Mouse (Mus musculus): ENCODE measurements around the gene Gbx1. TPM values are rescaled to one million over a fixed set of nuclear protein-coding genes. Genes with fewer than 3 reads are reported as not detected.

The Gbx1 gene
- polyA plus RNA-seq, 1 experiment, result 0.42 TPM

DNA sequence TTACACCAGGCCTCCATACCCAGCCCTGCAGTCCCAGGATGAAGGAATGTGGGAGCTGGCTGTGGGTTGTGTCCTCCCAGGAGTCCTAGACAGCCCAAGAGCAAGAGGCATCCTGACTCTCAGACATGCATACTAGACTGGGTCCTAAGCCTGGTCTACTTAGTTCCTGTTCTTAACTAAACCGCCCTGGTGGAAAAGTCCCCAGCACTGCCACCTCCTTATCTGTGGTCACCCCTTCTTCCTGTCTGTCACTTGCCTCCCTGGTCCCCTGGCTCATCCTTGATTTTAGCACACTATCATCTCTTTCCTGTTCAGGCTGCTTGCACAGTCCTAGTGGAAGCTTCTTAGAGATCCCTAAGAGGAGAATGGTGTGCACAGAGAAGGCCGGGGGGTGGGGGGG is 21.5 kb downstream of the Gbx1 start:
- no peaks in the 10 kb centered on the region for H3K79me3 ChIP-seq (ENCODE audit: low read depth)
- TF ChIP-seq MYOG (IDR thresholded peaks at IDR 0.05; ENCODE audit: control insufficient read depth, extremely low read depth, insufficient read length), result no peak
- no peak for TF ChIP-seq FOSL1 (IDR thresholded peaks at IDR 0.05; ENCODE audit: insufficient read depth, low read length, poor library complexity, severe bottlenecking)
- no peak for TF ChIP-seq MAX (IDR thresholded peaks at IDR 0.05)
- TF ChIP-seq CTCF (IDR thresholded peaks at IDR 0.05; ENCODE audit: control insufficient read depth, insufficient read depth, insufficient read length), result no peak
- TF ChIP-seq CEBPB (IDR thresholded peaks at IDR 0.05; ENCODE audit: low read depth), result no peak
- no peak for TF ChIP-seq USF1 (IDR thresholded peaks at IDR 0.05; ENCODE audit: low read depth)
- no peak for TF ChIP-seq MYOD1 (IDR thresholded peaks at IDR 0.05; ENCODE audit: control insufficient read depth, insufficient read length, low read depth)
- H3K27me3 ChIP-seq (ENCODE audit: control insufficient read depth, insufficient read depth, insufficient read length), result no peaks in the 10 kb centered on the region
- H3K79me2 ChIP-seq (ENCODE audit: control insufficient read depth, insufficient read depth), result no peaks in the 10 kb centered on the region
- peaks cover 8% of the 10 kb centered on the region for H3K36me3 ChIP-seq (ENCODE audit: control insufficient read depth, insufficient read depth)
- no peak overlapping the region for H3K4me3 ChIP-seq (ENCODE audit: insufficient read depth, poor library complexity, severe bottlenecking)
- no peak overlapping the region for H3ac ChIP-seq (ENCODE audit: control insufficient read depth, insufficient read length, low read depth)

DNA sequence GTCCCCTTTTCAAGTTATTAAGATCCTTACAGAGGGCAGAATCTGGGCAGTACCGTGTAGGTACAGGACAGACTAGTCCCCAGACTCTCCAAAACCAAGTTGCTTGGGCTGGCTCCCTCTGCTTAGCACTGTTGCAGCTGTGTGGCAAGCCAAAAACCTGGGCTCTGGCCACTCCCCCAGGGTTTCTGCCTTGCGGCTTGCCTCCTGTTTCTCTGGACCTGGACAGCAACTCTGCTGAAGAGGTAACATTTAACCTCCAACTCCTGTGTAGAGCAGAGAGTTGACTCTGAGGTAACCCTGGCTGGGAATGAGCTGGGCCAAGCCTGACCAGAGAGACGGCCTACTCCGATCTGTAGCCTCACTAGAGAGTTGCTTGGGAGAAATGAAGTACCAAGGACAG is 24.2 kb downstream of the Gbx1 start:
- TF ChIP-seq MYOG (IDR thresholded peaks at IDR 0.05; ENCODE audit: control insufficient read depth, extremely low read depth, insufficient read length) (no peak), MAX (IDR thresholded peaks at IDR 0.05) (no peak), CEBPB (IDR thresholded peaks at IDR 0.05; ENCODE audit: low read depth) (no peak), USF1 (IDR thresholded peaks at IDR 0.05; ENCODE audit: low read depth) (no peak), MYOD1 (IDR thresholded peaks at IDR 0.05; ENCODE audit: control insufficient read depth, insufficient read length, low read depth) (no peak), FOSL1 (IDR thresholded peaks at IDR 0.05; ENCODE audit: insufficient read depth, low read length, poor library complexity, severe bottlenecking) (no peak)
- Histone ChIP-seq H3ac (ENCODE audit: control insufficient read depth, insufficient read length, low read depth) (no peak overlapping the region), H3K27me3 (ENCODE audit: control insufficient read depth, insufficient read depth, insufficient read length) (no peaks in the 10 kb centered on the region), H3K79me2 (ENCODE audit: control insufficient read depth, insufficient read depth) (no peaks in the 10 kb centered on the region), H3K79me3 (ENCODE audit: low read depth) (no peaks in the 10 kb centered on the region), H3K4me3 (ENCODE audit: insufficient read depth, poor library complexity, severe bottlenecking) (no peak overlapping the region), H3K36me3 (ENCODE audit: control insufficient read depth, insufficient read depth) (peaks cover 15% of the 10 kb centered on the region)

DNA sequence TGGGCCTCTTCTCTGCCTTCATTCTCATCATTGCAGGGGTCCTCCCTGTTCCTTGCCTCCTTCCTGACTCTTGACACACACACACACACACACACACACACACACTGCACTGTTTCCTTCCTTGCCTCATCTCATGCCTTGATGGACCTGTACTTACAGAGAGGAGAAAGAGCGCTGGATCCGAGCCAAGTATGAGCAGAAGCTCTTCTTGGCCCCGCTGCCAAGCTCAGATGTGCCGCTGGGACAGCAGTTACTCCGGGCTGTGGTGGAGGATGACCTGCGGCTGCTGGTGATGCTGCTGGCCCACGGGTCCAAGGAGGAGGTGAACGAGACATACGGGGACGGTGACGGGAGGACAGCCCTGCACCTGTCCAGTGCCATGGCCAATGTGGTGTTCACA is 26.2 kb downstream of the Gbx1 start:
- Histone ChIP-seq H3K4me3 (ENCODE audit: insufficient read depth, poor library complexity, severe bottlenecking) (no peak overlapping the region), H3K27me3 (ENCODE audit: control insufficient read depth, insufficient read depth, insufficient read length) (no peaks in the 10 kb centered on the region), H3K79me2 (ENCODE audit: control insufficient read depth, insufficient read depth) (no peaks in the 10 kb centered on the region), H3ac (ENCODE audit: control insufficient read depth, insufficient read length, low read depth) (no peak overlapping the region), H3K36me3 (ENCODE audit: control insufficient read depth, insufficient read depth) (peaks cover 31% of the 10 kb centered on the region), H3K79me3 (ENCODE audit: low read depth) (no peaks in the 10 kb centered on the region)
- TF ChIP-seq FOSL1 (IDR thresholded peaks at IDR 0.05; ENCODE audit: insufficient read depth, low read length, poor library complexity, severe bottlenecking) (no peak), MYOD1 (IDR thresholded peaks at IDR 0.05; ENCODE audit: control insufficient read depth, insufficient read length, low read depth) (no peak), CEBPB (IDR thresholded peaks at IDR 0.05; ENCODE audit: low read depth) (no peak), USF1 (IDR thresholded peaks at IDR 0.05; ENCODE audit: low read depth) (no peak), MYOG (IDR thresholded peaks at IDR 0.05; ENCODE audit: control insufficient read depth, extremely low read depth, insufficient read length) (no peak), CTCF (IDR thresholded peaks at IDR 0.05; ENCODE audit: control insufficient read depth, insufficient read depth, insufficient read length) (no peak), MAX (IDR thresholded peaks at IDR 0.05) (no peak)

DNA sequence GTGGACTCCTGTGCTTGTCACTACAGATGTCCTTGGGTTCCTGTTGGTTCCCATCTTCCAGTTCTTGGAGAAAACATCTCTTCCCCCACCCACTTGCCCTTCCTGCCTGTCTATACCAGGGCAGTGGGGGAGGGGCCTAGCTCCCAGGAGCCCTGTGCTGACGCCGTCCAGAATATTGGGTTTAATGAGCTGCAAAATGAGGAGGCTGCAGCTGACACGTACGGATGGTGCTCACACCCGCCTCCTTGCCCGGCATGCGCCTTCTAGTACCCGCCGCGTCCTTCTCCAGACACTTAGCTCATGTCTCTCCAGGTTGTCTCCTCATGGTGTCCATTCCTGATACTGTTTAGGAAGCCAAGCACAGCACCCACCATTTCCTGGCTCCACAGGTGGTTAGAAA is 27.9 kb downstream of the Gbx1 start:
- Histone ChIP-seq H3ac (ENCODE audit: control insufficient read depth, insufficient read length, low read depth) (no peak overlapping the region), H3K4me3 (ENCODE audit: insufficient read depth, poor library complexity, severe bottlenecking) (no peak overlapping the region), H3K79me3 (ENCODE audit: low read depth) (no peaks in the 10 kb centered on the region), H3K79me2 (ENCODE audit: control insufficient read depth, insufficient read depth) (no peaks in the 10 kb centered on the region), H3K27me3 (ENCODE audit: control insufficient read depth, insufficient read depth, insufficient read length) (no peaks in the 10 kb centered on the region), H3K36me3 (ENCODE audit: control insufficient read depth, insufficient read depth) (peaks cover 32% of the 10 kb centered on the region)
- TF ChIP-seq USF1 (IDR thresholded peaks at IDR 0.05; ENCODE audit: low read depth) (no peak), FOSL1 (IDR thresholded peaks at IDR 0.05; ENCODE audit: insufficient read depth, low read length, poor library complexity, severe bottlenecking) (no peak), MYOD1 (IDR thresholded peaks at IDR 0.05; ENCODE audit: control insufficient read depth, insufficient read length, low read depth) (no peak), CEBPB (IDR thresholded peaks at IDR 0.05; ENCODE audit: low read depth) (no peak), CTCF (IDR thresholded peaks at IDR 0.05; ENCODE audit: control insufficient read depth, insufficient read depth, insufficient read length) (no peak), MAX (IDR thresholded peaks at IDR 0.05) (no peak), MYOG (IDR thresholded peaks at IDR 0.05; ENCODE audit: control insufficient read depth, extremely low read depth, insufficient read length) (no peak)

DNA sequence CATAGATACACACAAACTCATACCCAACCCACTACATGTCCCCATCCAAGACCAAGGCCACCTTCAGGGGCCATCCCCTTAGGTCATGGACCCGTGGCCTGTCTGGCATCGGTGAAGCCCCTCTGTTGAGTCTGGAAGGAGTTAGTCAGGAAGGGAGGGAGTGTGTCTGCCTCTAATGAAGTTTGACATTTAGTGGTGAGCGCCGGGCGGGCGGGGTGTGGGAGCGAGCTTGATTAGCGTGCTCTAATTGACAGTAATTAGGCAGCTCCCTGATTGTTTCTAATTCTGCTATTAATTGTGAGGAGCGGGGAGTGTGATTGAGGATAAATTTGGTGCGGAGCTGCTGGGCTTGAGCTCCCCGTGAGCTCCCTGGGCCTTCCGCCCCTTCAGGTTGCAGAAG is 29.5 kb downstream of the Gbx1 start:
- Histone ChIP-seq H3K79me2 (ENCODE audit: control insufficient read depth, insufficient read depth) (no peaks in the 10 kb centered on the region), H3K27me3 (ENCODE audit: control insufficient read depth, insufficient read depth, insufficient read length) (no peaks in the 10 kb centered on the region), H3ac (ENCODE audit: control insufficient read depth, insufficient read length, low read depth) (no peak overlapping the region), H3K79me3 (ENCODE audit: low read depth) (no peaks in the 10 kb centered on the region), H3K36me3 (ENCODE audit: control insufficient read depth, insufficient read depth) (peaks cover 45% of the 10 kb centered on the region), H3K4me3 (ENCODE audit: insufficient read depth, poor library complexity, severe bottlenecking) (no peak overlapping the region)
- TF ChIP-seq CTCF (IDR thresholded peaks at IDR 0.05; ENCODE audit: control insufficient read depth, insufficient read depth, insufficient read length), result no peak
- no peak for TF ChIP-seq MYOG (IDR thresholded peaks at IDR 0.05; ENCODE audit: control insufficient read depth, extremely low read depth, insufficient read length)
- TF ChIP-seq MYOD1 (IDR thresholded peaks at IDR 0.05; ENCODE audit: control insufficient read depth, insufficient read length, low read depth), result no peak
- TF ChIP-seq MAX (IDR thresholded peaks at IDR 0.05), result no peak
- no peak for TF ChIP-seq CEBPB (IDR thresholded peaks at IDR 0.05; ENCODE audit: low read depth)
- no peak for TF ChIP-seq USF1 (IDR thresholded peaks at IDR 0.05; ENCODE audit: low read depth)
- TF ChIP-seq FOSL1 (IDR thresholded peaks at IDR 0.05; ENCODE audit: insufficient read depth, low read length, poor library complexity, severe bottlenecking), result no peak

DNA sequence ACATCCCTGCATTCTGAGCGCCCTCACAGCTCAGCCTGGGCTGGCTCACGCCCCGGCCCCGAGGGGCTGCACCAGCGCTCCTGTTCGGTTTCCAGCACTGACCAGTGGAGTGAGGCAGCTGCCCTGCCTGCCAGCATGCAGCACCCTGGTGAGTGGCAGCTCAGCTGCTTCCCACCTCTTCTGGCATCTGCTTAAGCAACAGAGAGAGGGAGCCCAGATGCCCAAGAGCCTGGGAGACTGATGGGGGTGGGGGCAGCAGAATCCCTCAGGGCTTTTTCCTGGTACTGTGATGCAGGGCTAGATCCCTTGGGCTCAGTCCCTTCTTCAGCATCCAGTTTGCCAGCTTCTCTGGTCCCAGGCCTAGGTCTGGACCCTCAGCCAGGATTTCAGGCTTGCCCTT is 30.2 kb downstream of the Gbx1 start:
- no peaks in the 10 kb centered on the region for H3K27me3 ChIP-seq (ENCODE audit: control insufficient read depth, insufficient read depth, insufficient read length)
- peaks cover 49% of the 10 kb centered on the region for H3K36me3 ChIP-seq (ENCODE audit: control insufficient read depth, insufficient read depth)

More for the DNA sequence above, 30.2 kb downstream of the Gbx1 start:
- no peaks in the 10 kb centered on the region for H3K79me3 ChIP-seq (ENCODE audit: low read depth)
- H3K79me2 ChIP-seq (ENCODE audit: control insufficient read depth, insufficient read depth), result no peaks in the 10 kb centered on the region
- TF ChIP-seq USF1 (IDR thresholded peaks at IDR 0.05; ENCODE audit: low read depth), result no peak
- no peak for TF ChIP-seq FOSL1 (IDR thresholded peaks at IDR 0.05; ENCODE audit: insufficient read depth, low read length, poor library complexity, severe bottlenecking)
- no peak for TF ChIP-seq MYOG (IDR thresholded peaks at IDR 0.05; ENCODE audit: control insufficient read depth, extremely low read depth, insufficient read length)
- no peak for TF ChIP-seq CEBPB (IDR thresholded peaks at IDR 0.05; ENCODE audit: low read depth)
- no peak for TF ChIP-seq CTCF (IDR thresholded peaks at IDR 0.05; ENCODE audit: control insufficient read depth, insufficient read depth, insufficient read length)
- no peak for TF ChIP-seq MAX (IDR thresholded peaks at IDR 0.05)
- no peak for TF ChIP-seq MYOD1 (IDR thresholded peaks at IDR 0.05; ENCODE audit: control insufficient read depth, insufficient read length, low read depth)
- H3ac ChIP-seq (ENCODE audit: control insufficient read depth, insufficient read length, low read depth), result no peak overlapping the region
- no peak overlapping the region for H3K4me3 ChIP-seq (ENCODE audit: insufficient read depth, poor library complexity, severe bottlenecking)

All from C2C12 (cell line).